Mouse (Mus musculus) megakaryocyte, embryonic 14.5 days (primary cell): ENCODE results near the gene Ncoa3. TPM values are rescaled to one million over a fixed set of nuclear protein-coding genes. Genes with fewer than 3 reads are reported as not detected.
"Not testable (repeated sequence)": the region's sequence is repeated elsewhere in the genome, so short reads cannot be mapped to it uniquely, and the experiment has no call there.

Experiments
- H3K27me3 ChIP-seq: replicated peaks from 2 replicates; pipeline ENCODE3; 2012; ENCODE audit warnings: inconsistent platforms
- H3K36me3 ChIP-seq: replicated peaks from 2 replicates; pipeline ENCODE3; 2012; ENCODE audit warnings: low read length, inconsistent platforms, mixed read lengths
- H3K4me1 ChIP-seq: 2 replicates; pipeline ENCODE4 v1.6.1; 2012; ENCODE audit warnings: inconsistent platforms
- H3K4me3 ChIP-seq: replicated peaks from 2 replicates; pipeline ENCODE3; 2012; ENCODE audit warnings: moderate library complexity, mild to moderate bottlenecking, inconsistent platforms
- H3K9me3 ChIP-seq: 2 replicates; pipeline ENCODE4 v1.6.1; 2012; ENCODE audit warnings: inconsistent platforms
- FLI1 ChIP-seq: IDR thresholded peaks from 2 replicates; pipeline ENCODE4 v1.6.1; 2012; ENCODE audit warnings: low read length, inconsistent platforms, mixed read lengths
- GATA1 ChIP-seq: IDR thresholded peaks from 3 replicates; pipeline ENCODE4 v1.6.1; 2012; ENCODE audit warnings: mixed read lengths, low read length, inconsistent platforms, borderline replicate concordance
- polyA plus RNA-seq: library from polyadenylated mRNA; stranded (reverse); fragments of >175 nt; gene quantifications from 2 replicates; pipeline ENCODE4 v1.2.3, GENCODE M21; 2012; ENCODE audit warnings: low replicate concordance; ENCODE audit not compliant: insufficient read depth

Gene Ncoa3
- 22.7 and 35.4 TPM in 2 replicates for polyA plus RNA-seq

DNA sequence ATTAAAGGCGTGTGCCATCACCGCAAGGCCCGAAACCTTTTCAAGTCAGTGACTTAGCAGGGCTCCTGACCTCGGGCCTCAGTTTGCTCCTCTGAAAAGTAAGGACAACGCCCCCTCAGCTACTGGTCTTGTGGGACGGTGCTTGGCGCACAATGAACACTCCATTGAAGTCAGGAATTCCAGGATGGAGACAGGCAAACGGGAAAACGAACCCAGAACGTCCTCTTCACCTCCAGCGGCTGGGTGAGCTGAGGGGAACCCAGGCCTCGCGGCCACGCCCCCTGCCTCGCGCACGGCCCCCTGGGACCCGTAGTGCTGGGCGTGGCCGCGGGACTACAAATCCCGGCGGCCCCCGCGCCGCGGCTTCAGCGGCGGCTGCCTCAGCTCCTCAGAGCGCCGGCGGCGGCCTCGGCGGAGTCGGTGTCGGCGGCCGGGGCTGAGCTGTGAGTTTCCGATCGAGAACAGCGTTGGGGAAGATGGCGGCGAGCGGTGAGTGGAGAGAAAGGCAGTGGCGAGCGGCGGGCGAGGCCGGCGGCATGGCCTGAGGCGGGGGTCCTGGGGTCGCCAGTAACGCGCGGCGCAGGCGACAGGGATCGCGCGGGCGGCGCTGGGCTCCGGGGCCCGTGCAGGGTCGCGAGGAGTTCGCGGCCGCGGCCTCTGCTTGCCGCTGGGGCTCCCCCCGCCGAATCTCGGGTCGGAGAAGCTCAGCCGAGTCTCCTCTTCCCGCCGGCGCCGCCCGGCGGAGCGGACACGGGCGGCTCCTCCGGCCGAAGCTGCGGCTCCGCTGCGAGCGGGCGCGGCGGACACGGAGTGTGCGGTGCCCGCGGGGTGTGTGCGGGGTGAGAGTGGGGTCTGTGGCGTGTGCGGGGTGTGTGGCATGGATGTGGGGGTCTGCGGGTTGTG is at the start of gene Ncoa3:
Gene Ncoa3 (plus strand): TSS at position 367 of the 903 bp plus-strand sequence.
- TF ChIP-seq GATA1 (no peak), FLI1 (no peak)
- Histone ChIP-seq H3K27me3 (no peaks in the 10 kb centered on the region), H3K4me3 (peak within 1 kb of the TSS; percentile 100), H3K36me3 (peaks cover 30% of the 10 kb centered on the region), H3K4me1 (peaks cover 79% of the 10 kb centered on the region), H3K9me3 (no peaks in the 10 kb centered on the region)

DNA sequence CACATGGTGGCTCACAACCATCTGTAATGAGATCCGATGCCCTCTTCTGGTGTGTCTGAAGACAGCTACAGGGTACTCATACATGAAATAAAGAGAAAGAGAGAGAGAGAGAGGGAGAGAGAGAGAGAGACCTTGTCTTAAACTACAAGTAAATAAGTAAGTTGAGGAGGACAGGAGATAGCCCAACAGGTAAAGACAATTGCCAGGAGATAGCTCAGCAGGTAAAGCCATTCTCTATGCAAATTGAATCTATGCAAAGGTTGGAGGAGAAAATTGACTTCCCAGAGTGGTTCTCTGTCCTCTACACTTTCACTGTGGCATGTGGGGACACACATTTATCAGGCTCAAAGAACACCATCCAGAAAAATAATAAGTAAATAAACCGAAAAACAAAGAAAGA is 49.3 kb upstream of the Ncoa3 start:
- no peak overlapping the region for H3K4me3 ChIP-seq
- no peaks in the 10 kb centered on the region for H3K27me3 ChIP-seq
- peaks cover 7% of the 10 kb centered on the region for H3K9me3 ChIP-seq
- peaks cover 57% of the 10 kb centered on the region for H3K4me1 ChIP-seq
- TF ChIP-seq GATA1 (no peak), FLI1 (no peak)
- H3K36me3 ChIP-seq: peaks cover 14% of the 10 kb centered on the region

DNA sequence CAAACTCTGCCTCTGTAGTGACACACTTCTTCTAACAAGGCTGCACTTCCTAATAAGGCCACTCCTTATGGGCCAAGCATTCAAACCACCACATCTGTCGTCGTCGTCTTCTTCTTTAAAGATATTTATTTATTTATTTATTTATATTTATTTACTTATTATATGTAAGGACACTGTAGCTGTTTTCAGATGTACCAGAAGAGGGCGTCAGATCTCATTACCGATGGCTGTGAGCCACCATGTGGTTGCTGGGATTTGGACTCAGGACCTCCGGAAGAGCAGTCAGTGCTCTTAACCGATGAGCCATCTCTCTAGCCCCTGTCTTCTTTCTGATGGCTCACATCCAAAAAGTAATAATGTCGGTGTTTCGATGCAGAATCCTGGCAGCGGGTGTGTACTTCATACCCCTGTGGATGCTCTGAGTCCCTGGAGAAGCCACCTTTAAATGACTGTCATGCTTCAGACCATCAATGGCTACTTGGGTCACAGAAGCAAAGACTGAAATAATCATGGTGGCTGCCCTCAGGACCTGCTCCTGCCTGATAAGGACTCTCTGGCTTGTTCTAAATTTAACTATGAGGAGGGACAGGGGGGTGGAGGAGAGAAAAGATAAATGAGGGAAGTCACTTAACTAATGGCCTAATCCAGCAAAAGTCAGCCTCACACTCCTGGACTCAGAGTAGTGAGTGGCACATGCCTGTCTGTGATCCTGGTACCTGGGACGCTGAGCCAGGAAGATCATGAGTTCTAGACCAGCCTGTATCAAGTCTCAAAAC is 47.7 kb upstream of the Ncoa3 start:
- no peaks in the 10 kb centered on the region for H3K27me3 ChIP-seq
- TF ChIP-seq FLI1 (no peak), GATA1 (no peak)

DNA sequence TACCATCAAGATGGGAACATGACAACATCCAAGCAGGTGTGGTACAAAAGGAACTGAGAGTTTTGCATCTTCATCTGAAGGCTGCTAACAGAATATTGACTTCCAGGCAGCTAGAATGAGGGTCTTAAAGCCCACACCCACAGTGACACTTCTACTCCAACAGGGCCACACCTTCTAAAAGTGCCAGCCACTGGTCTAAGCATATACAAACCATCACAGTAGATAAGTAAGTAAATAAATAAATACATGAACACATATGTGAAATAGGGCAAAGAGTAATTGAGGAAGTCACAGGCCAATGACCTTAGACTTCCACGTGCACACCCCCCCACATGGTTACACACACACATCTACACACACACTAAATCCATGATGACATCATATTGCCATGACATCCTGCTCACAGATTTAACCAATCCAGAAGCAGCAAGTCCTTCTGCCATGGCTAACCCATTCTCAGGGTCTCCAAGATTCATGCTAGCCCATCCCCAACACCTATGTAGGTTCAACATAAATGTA is 46.3 kb upstream of the Ncoa3 start:
- TF ChIP-seq FLI1 (no peak), GATA1 (no peak)

More for the DNA sequence above, 47.7 kb upstream of the Ncoa3 start:
- Histone ChIP-seq H3K9me3 (peaks cover 7% of the 10 kb centered on the region), H3K36me3 (peaks cover 14% of the 10 kb centered on the region), H3K4me3 (peak overlapping the region; percentile 39), H3K4me1 (peaks cover 61% of the 10 kb centered on the region)

DNA sequence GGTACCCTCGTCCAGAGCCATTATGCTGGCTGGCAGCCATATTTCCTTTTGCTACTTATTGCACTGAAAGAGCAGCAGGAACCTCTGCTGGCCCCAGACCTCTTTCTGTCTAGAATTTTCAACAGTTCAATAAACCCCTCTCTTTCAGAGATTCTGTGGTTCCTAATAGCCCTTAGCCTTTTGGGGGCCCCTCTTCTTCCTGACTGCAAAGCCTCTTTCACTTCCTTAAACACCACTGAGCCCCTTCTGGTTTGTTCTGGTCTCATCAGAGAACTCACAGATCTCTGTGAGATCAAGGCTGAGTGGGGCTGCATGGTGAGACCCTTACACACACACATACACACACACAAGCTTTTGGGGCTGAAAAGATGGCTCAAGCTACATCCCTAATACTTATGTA is 44.4 kb upstream of the Ncoa3 start:
- TF ChIP-seq GATA1: no peak
- no peak for TF ChIP-seq FLI1
- peaks cover 84% of the 10 kb centered on the region for H3K4me1 ChIP-seq
- peak overlapping the region; percentile 33 for H3K4me3 ChIP-seq
- peaks cover 7% of the 10 kb centered on the region for H3K9me3 ChIP-seq
- H3K27me3 ChIP-seq: no peaks in the 10 kb centered on the region
- peaks cover 14% of the 10 kb centered on the region for H3K36me3 ChIP-seq

More for the DNA sequence above, 46.3 kb upstream of the Ncoa3 start:
- H3K9me3 ChIP-seq: peaks cover 7% of the 10 kb centered on the region
- H3K27me3 ChIP-seq: no peaks in the 10 kb centered on the region
- peaks cover 69% of the 10 kb centered on the region for H3K4me1 ChIP-seq
- peaks cover 14% of the 10 kb centered on the region for H3K36me3 ChIP-seq
- H3K4me3 ChIP-seq: no peak overlapping the region

DNA sequence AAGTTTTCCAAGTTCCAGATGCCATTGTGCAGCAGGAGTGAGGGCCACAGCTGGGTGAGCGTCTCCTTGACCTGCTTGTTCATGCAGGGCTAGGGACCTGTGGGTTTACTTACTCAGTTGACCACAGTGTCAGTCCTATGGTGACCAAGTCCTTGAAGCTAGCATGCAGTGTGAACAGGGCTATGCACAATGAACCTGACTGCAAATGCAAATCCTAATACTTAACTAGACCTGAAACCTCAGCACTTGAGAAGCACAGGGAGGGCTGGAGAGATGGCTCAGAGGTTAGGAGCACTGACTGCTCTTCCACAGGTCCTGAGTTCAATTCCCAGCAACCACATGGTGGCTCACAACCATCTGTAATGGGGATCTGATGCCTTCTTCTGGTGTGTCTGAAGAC is 43.7 kb upstream of the Ncoa3 start:
- peak overlapping the region; percentile 62 for H3K4me3 ChIP-seq
- not testable (repeated sequence) for H3K27me3 ChIP-seq, H3K9me3 ChIP-seq
- H3K36me3 ChIP-seq: peaks cover 13% of the 10 kb centered on the region
- H3K4me1 ChIP-seq: peaks cover 91% of the 10 kb centered on the region

DNA sequence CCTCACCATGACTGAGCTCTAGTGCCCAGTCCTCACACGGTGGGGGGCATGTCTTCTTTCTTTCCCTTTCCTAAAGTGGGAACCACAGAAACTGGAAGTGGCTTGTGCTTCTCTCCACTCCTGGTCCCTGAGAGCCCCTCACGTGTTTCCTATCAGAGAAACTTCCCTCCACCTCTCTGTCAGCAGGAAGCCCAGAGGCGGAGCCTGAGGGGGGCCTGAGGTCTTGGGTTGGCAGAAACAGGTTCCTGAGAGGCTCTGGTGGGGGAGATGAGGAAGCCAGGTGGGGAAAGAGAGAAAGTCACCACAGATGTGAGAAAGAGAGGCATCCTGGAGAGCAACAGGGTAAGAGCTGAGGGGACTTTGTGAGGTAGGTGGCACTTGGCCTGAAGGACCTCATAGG is 42.7 kb upstream of the Ncoa3 start:
- Histone ChIP-seq H3K4me1 (peaks cover 91% of the 10 kb centered on the region), H3K9me3 (no peaks in the 10 kb centered on the region), H3K4me3 (peak overlapping the region; percentile 78), H3K36me3 (peaks cover 6% of the 10 kb centered on the region), H3K27me3 (no peaks in the 10 kb centered on the region)
- TF ChIP-seq GATA1 (no peak), FLI1 (no peak)

DNA sequence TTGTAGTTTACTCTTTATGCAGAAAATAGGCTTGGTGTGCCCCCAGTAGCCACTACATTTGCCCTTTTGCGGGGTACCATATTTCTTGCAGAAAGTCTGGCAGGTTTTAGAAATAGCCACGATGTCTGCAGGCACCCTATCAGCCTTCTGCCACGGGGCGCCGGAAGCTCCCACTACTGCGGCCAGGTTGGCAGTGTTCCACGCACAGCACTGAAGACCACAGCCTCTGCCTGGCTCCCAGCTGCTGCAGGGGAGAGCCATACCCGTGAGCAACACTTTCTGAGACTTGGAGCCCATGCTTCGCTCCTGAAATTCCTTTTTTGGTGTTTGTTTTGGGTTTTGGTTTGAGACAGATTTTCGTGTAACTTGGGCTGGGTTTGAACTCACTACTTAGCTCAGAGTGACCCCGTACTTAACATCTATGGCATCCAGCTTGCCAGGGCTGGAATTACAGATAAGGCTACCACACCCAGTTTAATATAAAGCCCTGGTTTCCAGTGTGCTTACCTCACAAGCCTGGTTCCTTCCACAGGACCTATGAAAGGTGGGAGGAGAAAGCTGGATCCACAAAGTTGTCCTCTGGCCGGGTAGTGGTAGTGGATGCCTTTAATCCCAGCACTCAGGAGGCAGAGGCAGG is 40.9 kb upstream of the Ncoa3 start:
- H3K9me3 ChIP-seq: no peaks in the 10 kb centered on the region
- H3K4me1 ChIP-seq: peaks cover 92% of the 10 kb centered on the region
- peak overlapping the region; percentile 74 for H3K4me3 ChIP-seq
- no peaks in the 10 kb centered on the region for H3K27me3 ChIP-seq
- no peaks in the 10 kb centered on the region for H3K36me3 ChIP-seq
- TF ChIP-seq GATA1: no peak
- no peak for TF ChIP-seq FLI1

DNA sequence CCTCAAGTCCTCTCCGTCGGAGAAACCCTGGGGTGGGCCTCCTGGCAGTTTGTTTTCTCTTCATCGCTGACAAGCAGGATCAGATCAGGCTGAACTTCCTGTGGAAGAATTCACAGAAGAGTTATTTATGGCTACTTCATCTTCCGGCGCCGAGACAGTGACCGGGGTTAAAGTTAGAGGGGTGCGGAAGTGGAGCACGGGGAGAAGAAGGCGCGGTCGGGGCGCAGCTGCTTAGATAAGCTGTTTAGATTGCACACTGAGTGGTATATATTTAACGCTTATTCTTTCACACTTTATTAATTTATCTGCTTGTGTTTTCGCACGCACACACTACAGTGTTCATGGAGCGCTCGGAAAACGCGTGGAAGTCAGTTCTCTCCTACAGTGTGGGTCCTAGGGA is 37.6 kb upstream of the Ncoa3 start:
- H3K4me1 ChIP-seq: peaks cover 96% of the 10 kb centered on the region
- peak; percentile 66; the same call in 1 of the 3 replicates for TF ChIP-seq GATA1
- no peak for TF ChIP-seq FLI1

More for the DNA sequence above, 37.6 kb upstream of the Ncoa3 start:
- Histone ChIP-seq H3K27me3 (no peaks in the 10 kb centered on the region), H3K36me3 (peaks cover 3% of the 10 kb centered on the region), H3K4me3 (peak overlapping the region; percentile 85), H3K9me3 (no peaks in the 10 kb centered on the region)
